Mouse (Mus musculus) MEL-GATA-1-ER (cell line): Measurements from ENCODE around the gene Dmrt3.

Source experiments
- DNase-seq: peaks from one replicate; pipeline ENCODE4 v3.0.0-alpha.2; 2012; ENCODE audit warnings: low read depth; ENCODE audit errors: extremely low read depth

The Dmrt3 gene

GRCm38 (mm10) chr19:25610015-25610410, at the start of gene Dmrt3:
TSS of gene Dmrt3 (plus strand) at chr19:25610301.
- DNase-seq = no peak

- DNase-seq = no peak
Measured at GRCm38 (mm10) chr19:25564430-25564829, 45.7 kb upstream of the Dmrt3 start.

- DNase-seq = no peak
Measured at GRCm38 (mm10) chr19:25569778-25570177, 40.3 kb upstream of the Dmrt3 start.

GRCm38 (mm10) chr19:25574431-25574830, 35.7 kb upstream of the Dmrt3 start:
- no peak for DNase-seq

- DNase-seq = no peak
Measured at GRCm38 (mm10) chr19:25574981-25575814, 34.9 kb upstream of the Dmrt3 start.

- no peak for DNase-seq
Measured at GRCm38 (mm10) chr19:25578358-25578757, 31.7 kb upstream of the Dmrt3 start.

- DNase-seq = no peak
Measured at GRCm38 (mm10) chr19:25579440-25579839, 30.7 kb upstream of the Dmrt3 start.

GRCm38 (mm10) chr19:25597717-25598232, 12.3 kb upstream of the Dmrt3 start:
- DNase-seq = no peak

- DNase-seq = no peak
Measured at GRCm38 (mm10) chr19:25598626-25599025, 11.5 kb upstream of the Dmrt3 start.

- no peak for DNase-seq
Measured at GRCm38 (mm10) chr19:25601966-25602365, 8.1 kb upstream of the Dmrt3 start.

- no peak for DNase-seq
Measured at GRCm38 (mm10) chr19:25607461-25608205, 2.5 kb upstream of the Dmrt3 start.

GRCm38 (mm10) chr19:25608206-25608580, 1.9 kb upstream of the Dmrt3 start:
- DNase-seq = no peak

GRCm38 (mm10) chr19:25608961-25609850, 895 bp upstream of the Dmrt3 start:
- DNase-seq = no peak

GRCm38 (mm10) chr19:25610411-25611111, 460 bp downstream of the Dmrt3 start:
- no peak for DNase-seq

- no peak for DNase-seq
Measured at GRCm38 (mm10) chr19:25611116-25611515, 1.0 kb downstream of the Dmrt3 start.

GRCm38 (mm10) chr19:25611876-25612805, 2.0 kb downstream of the Dmrt3 start:
- DNase-seq = no peak

GRCm38 (mm10) chr19:25612806-25613295, 2.8 kb downstream of the Dmrt3 start:
- no peak for DNase-seq

GRCm38 (mm10) chr19:25613476-25614300, 3.6 kb downstream of the Dmrt3 start:
- DNase-seq = no peak

- no peak for DNase-seq
Measured at GRCm38 (mm10) chr19:25615889-25616288, 5.8 kb downstream of the Dmrt3 start.
